Mouse (Mus musculus) liver, postnatal 0 days (tissue): ENCODE results near the gene Gm48552.

Experiments
- CTCF ChIP-seq: sonication (generic); IDR thresholded peaks from 2 replicates; pipeline ENCODE4 v1.5.1; 2016; ENCODE audit warnings: antibody characterized with exemption, low read depth
- EP300 ChIP-seq: IDR thresholded peaks from 2 replicates; pipeline ENCODE4 v1.6.1; 2016; ENCODE audit warnings: antibody characterized with exemption, low read depth, mild to moderate bottlenecking

DNA sequence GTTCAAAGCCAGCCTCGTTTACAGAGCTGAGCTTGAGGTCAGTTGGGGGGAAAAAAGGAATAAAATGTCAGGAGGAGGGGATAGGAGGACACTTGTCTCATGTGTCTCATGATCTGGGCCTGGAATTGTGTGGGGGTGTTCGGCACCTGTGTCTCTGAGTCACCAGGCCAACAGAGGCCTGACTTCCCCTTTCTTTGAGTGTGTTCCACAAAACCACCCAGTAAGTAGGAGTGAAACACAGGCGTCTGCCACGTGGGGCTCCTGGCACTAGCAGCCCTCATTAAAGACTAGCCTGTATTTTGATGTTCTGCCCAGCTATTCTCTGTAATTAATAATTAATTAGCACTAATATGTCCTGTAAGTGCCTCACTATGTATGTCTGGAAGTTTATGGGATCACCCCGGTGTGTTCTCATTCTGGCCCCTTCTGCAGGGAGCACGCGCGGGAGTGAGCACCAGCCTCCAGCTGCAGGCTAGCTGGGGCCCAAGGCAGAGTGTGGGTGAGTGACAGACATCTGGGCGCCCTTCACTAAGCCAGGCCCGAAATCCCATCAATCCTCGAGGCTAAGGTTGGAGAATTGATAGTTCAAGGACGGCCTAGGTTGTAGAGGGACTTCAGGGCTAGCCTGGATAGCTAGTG is 32.3 kb upstream of the Gm48552 start:
- TF ChIP-seq CTCF (no peak), EP300 (no peak)
